Mouse (Mus musculus) erythroblast, embryonic 14.5 days (primary cell): ENCODE data around the gene Klk1. TPM values are rescaled to one million over a fixed set of nuclear protein-coding genes. Genes with fewer than 3 reads are reported as not detected.

Experiments used
- H3K27me3 ChIP-seq: 2 replicates; pipeline ENCODE4 v1.6.1; 2012; ENCODE audit warnings: inconsistent platforms; ENCODE audit not compliant: control insufficient read depth
- H3K36me3 ChIP-seq: 2 replicates; pipeline ENCODE4 v1.6.1; 2012; ENCODE audit warnings: mild to moderate bottlenecking, inconsistent platforms; ENCODE audit not compliant: control insufficient read depth
- H3K4me1 ChIP-seq: 2 replicates; pipeline ENCODE4 v1.6.1; 2012; ENCODE audit warnings: inconsistent platforms; ENCODE audit not compliant: control insufficient read depth
- H3K4me3 ChIP-seq: replicated peaks from 2 replicates; pipeline ENCODE3; 2012; ENCODE audit warnings: moderate library complexity, mild to moderate bottlenecking, inconsistent platforms
- H3K9me3 ChIP-seq: 2 replicates; pipeline ENCODE4 v1.6.1; 2012; ENCODE audit warnings: low read length, inconsistent platforms, mixed read lengths; ENCODE audit not compliant: control insufficient read depth
- GATA1 ChIP-seq: IDR thresholded peaks from 2 replicates; pipeline ENCODE4 v1.6.1; 2012; ENCODE audit warnings: low read length, inconsistent platforms, mixed read lengths
- TAL1 ChIP-seq: IDR thresholded peaks from 3 replicates; pipeline ENCODE4 v1.6.1; 2012; ENCODE audit warnings: low read length, inconsistent platforms, mixed read lengths
- polyA plus RNA-seq: library from polyadenylated mRNA; stranded (reverse); fragments of >175 nt; gene quantifications from 2 replicates; pipeline ENCODE4 v1.2.3, GENCODE M21; 2012

Gene Klk1
- polyA plus RNA-seq, 1 experiment = not detected

- Histone ChIP-seq H3K4me3 (no peak overlapping the region), H3K27me3 (peaks cover 6% of the 10 kb centered on the region), H3K36me3 (no peaks in the 10 kb centered on the region), H3K9me3 (no peaks in the 10 kb centered on the region), H3K4me1 (no peaks in the 10 kb centered on the region)
- TF ChIP-seq GATA1 (no peak), TAL1 (no peak)
Observed at GRCm38 (mm10) chr7:44272546-44272945, 47.4 kb downstream of the Klk1 start.

GRCm38 (mm10) chr7:44273446-44273845, 48.3 kb downstream of the Klk1 start:
- peaks cover 6% of the 10 kb centered on the region for H3K27me3 ChIP-seq
- TF ChIP-seq TAL1 = no peak
- TF ChIP-seq GATA1 = no peak
- no peaks in the 10 kb centered on the region for H3K36me3 ChIP-seq
- H3K4me3 ChIP-seq = no peak overlapping the region
- H3K4me1 ChIP-seq = no peaks in the 10 kb centered on the region
- no peaks in the 10 kb centered on the region for H3K9me3 ChIP-seq

- peaks cover 6% of the 10 kb centered on the region for H3K27me3 ChIP-seq
Observed at GRCm38 (mm10) chr7:44274096-44274495, 48.9 kb downstream of the Klk1 start.

GRCm38 (mm10) chr7:44275546-44275945, 50.4 kb downstream of the Klk1 start:
- Histone ChIP-seq H3K36me3 (no peaks in the 10 kb centered on the region), H3K9me3 (no peaks in the 10 kb centered on the region), H3K4me3 (no peak overlapping the region), H3K27me3 (peaks cover 6% of the 10 kb centered on the region), H3K4me1 (no peaks in the 10 kb centered on the region)
- TF ChIP-seq GATA1 = no peak
- TF ChIP-seq TAL1 = no peak

More at GRCm38 (mm10) chr7:44274096-44274495, 48.9 kb downstream of the Klk1 start:
- H3K4me1 ChIP-seq = no peaks in the 10 kb centered on the region
- H3K9me3 ChIP-seq = no peaks in the 10 kb centered on the region
- H3K36me3 ChIP-seq = no peaks in the 10 kb centered on the region
- H3K4me3 ChIP-seq = no peak overlapping the region
- TF ChIP-seq GATA1 = no peak
- TF ChIP-seq TAL1 = no peak

- H3K4me1 ChIP-seq = no peaks in the 10 kb centered on the region
- H3K4me3 ChIP-seq = no peak overlapping the region
Observed at GRCm38 (mm10) chr7:44276461-44277249, 51.5 kb downstream of the Klk1 start.

GRCm38 (mm10) chr7:44277250-44277622, 52.1 kb downstream of the Klk1 start:
- Histone ChIP-seq H3K36me3 (no peaks in the 10 kb centered on the region), H3K4me3 (no peak overlapping the region), H3K27me3 (peaks cover 6% of the 10 kb centered on the region), H3K9me3 (no peaks in the 10 kb centered on the region), H3K4me1 (no peaks in the 10 kb centered on the region)
- TF ChIP-seq GATA1 = no peak

More at GRCm38 (mm10) chr7:44276461-44277249, 51.5 kb downstream of the Klk1 start:
- TF ChIP-seq GATA1 = no peak
- no peak for TF ChIP-seq TAL1
- Histone ChIP-seq H3K9me3 (no peaks in the 10 kb centered on the region), H3K36me3 (no peaks in the 10 kb centered on the region), H3K27me3 (peaks cover 6% of the 10 kb centered on the region)

Other genes with a start within 250 kb of the Klk1 start
- gene Klk1b9, start 249.3 kb upstream of the Klk1 start, polyA plus RNA-seq = not detected in 2 replicates
- gene Klk1b11, start 229.5 kb upstream of the Klk1 start, polyA plus RNA-seq = not detected in 2 replicates
- not detected in 2 replicates for gene Klk1b26, start 213.2 kb upstream of the Klk1 start, polyA plus RNA-seq
- gene Klk1b27, start 173.1 kb upstream of the Klk1 start, polyA plus RNA-seq = not detected in 2 replicates
- not detected in 2 replicates for gene Klk1b21, start 123.0 kb upstream of the Klk1 start, polyA plus RNA-seq
- gene Klk1b22, start 112.7 kb upstream of the Klk1 start, polyA plus RNA-seq = not detected in 2 replicates
- not detected in 2 replicates for gene Klk1b16, start 88.6 kb upstream of the Klk1 start, polyA plus RNA-seq
- gene Klk1b24, start 37.1 kb upstream of the Klk1 start, polyA plus RNA-seq = not detected in 2 replicates
- not detected in 2 replicates for gene Klk1b3, start 27.2 kb upstream of the Klk1 start, polyA plus RNA-seq
- gene Klk1b4, start 17.9 kb upstream of the Klk1 start, polyA plus RNA-seq = not detected in 2 replicates
- gene Klk1b5, start 9.4 kb upstream of the Klk1 start, polyA plus RNA-seq = not detected in 2 replicates
- not detected in 2 replicates for gene Gm36864, start 10.8 kb downstream of the Klk1 start, polyA plus RNA-seq
- 0.18 TPM in 1 of 2 replicates, not detected in the other for gene 1700028J19Rik, start 21.3 kb downstream of the Klk1 start, polyA plus RNA-seq
- 5.6 and 5.9 TPM in 2 replicates for gene 2410002F23Rik, start 21.4 kb downstream of the Klk1 start, polyA plus RNA-seq
- gene Acp4, start 32.0 kb downstream of the Klk1 start, polyA plus RNA-seq = not detected in 2 replicates
- gene Gm15517, start 36.1 kb downstream of the Klk1 start, polyA plus RNA-seq = not detected in 2 replicates
- gene Clec11a, start 81.5 kb downstream of the Klk1 start, polyA plus RNA-seq = 0.01 TPM in 1 of 2 replicates, not detected in the other
- 0.01 TPM in 2 replicates for gene Shank1, start 84.9 kb downstream of the Klk1 start, polyA plus RNA-seq
- gene Syt3, start 158.7 kb downstream of the Klk1 start, polyA plus RNA-seq = not detected in 2 replicates
- 0.04 and 0.06 TPM in 2 replicates for gene 1700008O03Rik, start 160.5 kb downstream of the Klk1 start, polyA plus RNA-seq
- not detected in 2 replicates for gene Lrrc4b, start 203.7 kb downstream of the Klk1 start, polyA plus RNA-seq
- gene Aspdh, start 240.0 kb downstream of the Klk1 start, polyA plus RNA-seq = 0.17 and 0.50 TPM in 2 replicates
- 1,062 and 1,188 TPM in 2 replicates for gene Josd2, start 242.6 kb downstream of the Klk1 start, polyA plus RNA-seq